10 mouse cellular contexts compared by ENCODE assay signal in genomic region chr4:33735442-33735966, GRCm38 (mm10).
DNase-seq lines count a peak whose midpoint lies in the region; ATAC-seq lines count a peak whose summit lies in the region.
"Had no signal": no experiment of that assay in that cellular context is flagged by ENCODE, and none has a peak within 500 bp of the region (broad histone marks: within the 10 kb centered on the region; RNA-seq: fewer than 3 reads in every experiment).

No protein-coding gene starts in this region.

- no peak overlapping the region for H3K4me3 ChIP-seq in forebrain, embryonic 14.5 days (ENCODE audit: low read depth, low read length)
- H3K4me3 ChIP-seq in neural tube, embryonic 13.5 days, result no peak overlapping the region
- H3K4me3 ChIP-seq: megakaryocyte, embryonic 14.5 days had no signal

- no peaks in the 10 kb centered on the region for H3K27me3 ChIP-seq in forebrain, embryonic 14.5 days (replicated peaks; ENCODE audit: control insufficient read depth, insufficient read depth, low read length)
- no peaks in the 10 kb centered on the region for H3K27me3 ChIP-seq in neural tube, embryonic 13.5 days
- H3K27me3 ChIP-seq: CH12.LX had no signal

- peak; percentile 87 for DNase-seq in heart, adult 11 months
- no peak for DNase-seq in heart, postnatal 4 days
- peak; percentile 6 for DNase-seq in lung, postnatal 36 days
- no peak for DNase-seq in lung, postnatal 14 days
- peak; percentile 56 for DNase-seq in forebrain, embryonic 14.5 days (ENCODE audit: low spot score)
- DNase-seq in thymus, postnatal 10 days (ENCODE audit: low spot score in 2 of 2), result no peak
- no peak for DNase-seq in spleen, adult 18-20 months

- H3K4me2 ChIP-seq in forebrain, embryonic 14.5 days (ENCODE audit: low read length), result no peak overlapping the region
- no peak overlapping the region for H3K4me2 ChIP-seq in neural tube, embryonic 13.5 days

- WGBS in forebrain, embryonic 14.5 days, result 7% methylated on average over 3 of the region's 3 CpGs
- WGBS in neural tube, embryonic 13.5 days, result 34% methylated on average over 3 of the region's 3 CpGs

- H3K36me3 ChIP-seq in forebrain, embryonic 14.5 days (ENCODE audit: control insufficient read depth, insufficient read depth, low read length), result no peaks in the 10 kb centered on the region
- H3K36me3 ChIP-seq in neural tube, embryonic 13.5 days, result no peaks in the 10 kb centered on the region

- no peaks in the 10 kb centered on the region for H3K9me3 ChIP-seq in forebrain, embryonic 14.5 days (replicated peaks; ENCODE audit: control insufficient read depth, low read length)
- no peaks in the 10 kb centered on the region for H3K9me3 ChIP-seq in neural tube, embryonic 13.5 days
- H3K9me3 ChIP-seq: megakaryocyte, embryonic 14.5 days had no signal

- H3K27ac ChIP-seq in forebrain, embryonic 14.5 days (ENCODE audit: low read depth, low read length), result peak overlapping the region; percentile 35
- H3K27ac ChIP-seq in neural tube, embryonic 13.5 days (replicated peaks), result no peak overlapping the region

- ATAC-seq in forebrain, embryonic 14.5 days, result peak; percentile 78
- ATAC-seq in neural tube, embryonic 13.5 days (ENCODE audit: low read depth), result peak; percentile 43; the same call in 1 of the 2 replicates

- H3K9ac ChIP-seq in forebrain, embryonic 14.5 days (ENCODE audit: low read length), result no peak overlapping the region
- no peak overlapping the region for H3K9ac ChIP-seq in neural tube, embryonic 13.5 days

- H3K4me1 ChIP-seq in forebrain, embryonic 14.5 days (ENCODE audit: control insufficient read depth, insufficient read depth, low read length), result peaks cover 17% of the 10 kb centered on the region
- peaks cover 27% of the 10 kb centered on the region; the same call in 1 of the 2 replicates for H3K4me1 ChIP-seq in neural tube, embryonic 13.5 days (replicated peaks)

Comparison
In these comparisons a context has a peak if more than half of its experiments do, and no peak if none do; other contexts are left out.
1. DNase-seq: peak in heart, adult 11 months (single experiment), lung, postnatal 36 days (single experiment) and forebrain, embryonic 14.5 days (single experiment); none in heart, postnatal 4 days (single experiment), lung, postnatal 14 days (single experiment), thymus, postnatal 10 days (0 of 2) and spleen, adult 18-20 months (0 of 2).